Mouse (Mus musculus) thymus, adult 2 months (tissue): ENCODE data around the gene Dusp6.

ENCODE experiments used
- CTCF ChIP-seq: fragments of 200-500 bp; IDR thresholded peaks from 2 replicates; pipeline ENCODE4 v1.5.1; 2012; ENCODE audit warnings: mild to moderate bottlenecking, control low read depth, low read length, moderate library complexity, borderline replicate concordance; ENCODE audit not compliant: control insufficient read depth, poor library complexity, insufficient read depth; ENCODE audit errors: extremely low read depth
- POLR2A ChIP-seq: fragments of 200-500 bp; IDR thresholded peaks from 2 replicates; pipeline ENCODE4 v1.6.1; 2012; ENCODE audit warnings: mild to moderate bottlenecking, low read length, control low read depth, moderate library complexity; ENCODE audit not compliant: control insufficient read depth, poor library complexity, insufficient read depth; ENCODE audit errors: extremely low read depth

- no peak for TF ChIP-seq POLR2A
- no peak for TF ChIP-seq CTCF
These were observed 51.3 kb downstream of the Dusp6 start for GRCm38 (mm10) chr10:99314366-99314765.
